Mouse (Mus musculus) lung, postnatal 14 days (tissue): Measurements from ENCODE around the gene Ezh1.
A peak's percentile ranks its signal among the peaks of the same experiment; 100 is the strongest.

Experiments
- DNase-seq: peaks from one replicate; pipeline ENCODE4 v3.0.0; 2021

Ezh1 gene

GRCm38 (mm10) chr11:101245855-101246701, 19.8 kb upstream of the Ezh1 start, which contains the start of gene Ramp2:
Gene Ramp2, plus strand, starts transcription at chr11:101246028.
- DNase-seq, result peak; percentile 79

- peak; percentile 27 for DNase-seq
These were observed 18.8 kb upstream of the Ezh1 start for GRCm38 (mm10) chr11:101245071-101245470.

- peak; percentile 48 for DNase-seq
These were observed 11.9 kb upstream of the Ezh1 start for GRCm38 (mm10) chr11:101238071-101238647.

GRCm38 (mm10) chr11:101236782-101237181, 10.5 kb upstream of the Ezh1 start:
- DNase-seq, result no peak

- no peak for DNase-seq
These were observed 9.2 kb upstream of the Ezh1 start for GRCm38 (mm10) chr11:101235429-101235828.

GRCm38 (mm10) chr11:101234124-101234523, 7.9 kb upstream of the Ezh1 start:
- no peak for DNase-seq

- DNase-seq, result no peak
These were observed 7.0 kb upstream of the Ezh1 start for GRCm38 (mm10) chr11:101233240-101233639.

- peak; percentile 64 for DNase-seq
These were observed 6.0 kb upstream of the Ezh1 start for GRCm38 (mm10) chr11:101232010-101232839.

GRCm38 (mm10) chr11:101230991-101231871, 5.0 kb upstream of the Ezh1 start:
- peak; percentile 80 for DNase-seq

- DNase-seq, result no peak
These were observed 4.3 kb upstream of the Ezh1 start for GRCm38 (mm10) chr11:101230526-101230925.

- DNase-seq, result peak; percentile 64
These were observed 3.8 kb upstream of the Ezh1 start for GRCm38 (mm10) chr11:101230061-101230511.

- DNase-seq, result peak; percentile 63
These were observed 3.2 kb upstream of the Ezh1 start for GRCm38 (mm10) chr11:101229361-101229900.

- DNase-seq, result peak; percentile 15
These were observed 765 bp downstream of the Ezh1 start for GRCm38 (mm10) chr11:101225331-101226064.

- DNase-seq, result no peak
These were observed 1.9 kb downstream of the Ezh1 start for GRCm38 (mm10) chr11:101224337-101224736.

GRCm38 (mm10) chr11:101221306-101221986, 4.8 kb downstream of the Ezh1 start:
- DNase-seq, result no peak

- no peak for DNase-seq
These were observed 5.4 kb downstream of the Ezh1 start for GRCm38 (mm10) chr11:101220853-101221252.

- no peak for DNase-seq
These were observed 7.7 kb downstream of the Ezh1 start for GRCm38 (mm10) chr11:101218436-101219055.

GRCm38 (mm10) chr11:101216936-101217335, 9.3 kb downstream of the Ezh1 start:
- DNase-seq, result no peak

GRCm38 (mm10) chr11:101211970-101212369, 14.3 kb downstream of the Ezh1 start:
- peak; percentile 46 for DNase-seq

- peak; percentile 37 for DNase-seq
These were observed 25.3 kb downstream of the Ezh1 start for GRCm38 (mm10) chr11:101200986-101201385.
